Mouse (Mus musculus) liver, embryonic 12.5 days (tissue): ENCODE measurements at regions not wholly inside any gene's neighbourhood (a gene's known extent, or its start where the extent isn't known, plus 50 kb on each side); places are given as distances from the start of the nearest gene placed in this dataset.

Experiments used
- ATAC-seq: fragments of 200-750 bp; cut with Nextera tagmentation; 2 replicates; pipeline ENCODE4 v1.8.0; 2017; ENCODE audit warnings: moderate number of reproducible peaks, mild to moderate bottlenecking, moderate library complexity
- H3K27ac ChIP-seq: fragments of 300-500 bp; sonication (generic); 2 replicates; pipeline ENCODE4 v1.5.1; 2016; ENCODE audit warnings: mild to moderate bottlenecking
- H3K27me3 ChIP-seq: fragments of 300-500 bp; sonication (generic); replicated peaks from 2 replicates; pipeline ENCODE4 v1.6.1; 2016; ENCODE audit warnings: mild to moderate bottlenecking, moderate library complexity
- H3K36me3 ChIP-seq: fragments of 300-500 bp; sonication (generic); 2 replicates; pipeline ENCODE4 v1.6.1; 2016; ENCODE audit warnings: mild to moderate bottlenecking, moderate library complexity
- H3K4me1 ChIP-seq: fragments of 300-500 bp; sonication (generic); 2 replicates; pipeline ENCODE4 v1.6.1; 2016
- H3K4me2 ChIP-seq: fragments of 300-500 bp; sonication (generic); 2 replicates; pipeline ENCODE4 v1.6.1; 2016; ENCODE audit warnings: mild to moderate bottlenecking, moderate library complexity
- H3K4me3 ChIP-seq: fragments of 300-500 bp; sonication (generic); 2 replicates; pipeline ENCODE4 v1.5.1; 2016; ENCODE audit warnings: mild to moderate bottlenecking, moderate library complexity
- H3K9ac ChIP-seq: fragments of 300-500 bp; sonication (generic); 2 replicates; pipeline ENCODE4 v1.6.1; 2016; ENCODE audit warnings: mild to moderate bottlenecking, moderate library complexity
- H3K9me3 ChIP-seq: fragments of 300-500 bp; sonication (generic); replicated peaks from 2 replicates; pipeline ENCODE4 v1.6.1; 2016; ENCODE audit warnings: mild to moderate bottlenecking, moderate library complexity
- WGBS: fragments of 180-500 bp; shearing (Covaris S2); methylation state at CpG from one replicate; pipeline ENCODE4 v1.1.7; 2016; ENCODE audit not compliant: insufficient replicate concordance; 5-methylcytosine and 5-hydroxymethylcytosine counted together

- 71% methylated on average over 4 of the region's 4 CpGs for WGBS
- Histone ChIP-seq H3K4me2 (no peak overlapping the region), H3K9ac (no peak overlapping the region), H3K27me3 (no peaks in the 10 kb centered on the region), H3K27ac (no peak overlapping the region), H3K4me1 (no peaks in the 10 kb centered on the region), H3K4me3 (no peak overlapping the region), H3K9me3 (no peaks in the 10 kb centered on the region), H3K36me3 (no peaks in the 10 kb centered on the region)
- ATAC-seq, result no peak
Observed at GRCm38 (mm10) chr5:28714978-28715377, 247.9 kb upstream of the Shh start.

- H3K27me3 ChIP-seq, result no peaks in the 10 kb centered on the region
- no peak overlapping the region for H3K4me2 ChIP-seq
- H3K9me3 ChIP-seq, result no peaks in the 10 kb centered on the region
- no peak for ATAC-seq
- H3K4me3 ChIP-seq, result no peak overlapping the region
- WGBS, result 40% methylated on average over 4 of the region's 4 CpGs
- no peak overlapping the region for H3K27ac ChIP-seq
- no peaks in the 10 kb centered on the region for H3K4me1 ChIP-seq
- no peaks in the 10 kb centered on the region for H3K36me3 ChIP-seq
- no peak overlapping the region for H3K9ac ChIP-seq
Observed at GRCm38 (mm10) chr5:28710517-28710916, 243.5 kb upstream of the Shh start.

DNA sequence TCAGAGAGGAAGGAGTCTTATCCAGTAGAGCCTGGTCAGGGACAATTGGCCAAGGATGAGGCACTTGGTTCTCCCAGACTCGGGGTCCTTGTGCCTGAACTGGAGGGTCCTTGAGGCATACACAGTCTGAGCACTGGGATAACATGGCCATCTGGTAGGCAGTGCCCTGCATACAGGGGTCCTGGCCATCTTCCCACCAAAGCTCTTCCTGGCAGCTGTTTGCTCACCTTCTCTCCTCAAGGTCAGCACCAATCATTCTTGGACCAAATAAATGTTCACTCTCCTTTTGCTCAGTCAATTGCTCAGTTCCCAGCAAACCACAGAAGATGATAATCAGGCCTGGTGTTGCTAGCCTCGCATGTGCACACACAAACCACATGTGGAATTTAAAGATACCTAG, 242.6 kb upstream of the Shh start:
- H3K4me3 ChIP-seq, result no peak overlapping the region
- no peaks in the 10 kb centered on the region for H3K36me3 ChIP-seq
- no peaks in the 10 kb centered on the region for H3K4me1 ChIP-seq
- H3K4me2 ChIP-seq, result no peak overlapping the region
- H3K9me3 ChIP-seq, result no peaks in the 10 kb centered on the region
- H3K9ac ChIP-seq, result no peak overlapping the region
- ATAC-seq, result no peak
- H3K27me3 ChIP-seq, result no peaks in the 10 kb centered on the region
- 36% methylated on average over 2 of the region's 2 CpGs for WGBS
- no peak overlapping the region for H3K27ac ChIP-seq

DNA sequence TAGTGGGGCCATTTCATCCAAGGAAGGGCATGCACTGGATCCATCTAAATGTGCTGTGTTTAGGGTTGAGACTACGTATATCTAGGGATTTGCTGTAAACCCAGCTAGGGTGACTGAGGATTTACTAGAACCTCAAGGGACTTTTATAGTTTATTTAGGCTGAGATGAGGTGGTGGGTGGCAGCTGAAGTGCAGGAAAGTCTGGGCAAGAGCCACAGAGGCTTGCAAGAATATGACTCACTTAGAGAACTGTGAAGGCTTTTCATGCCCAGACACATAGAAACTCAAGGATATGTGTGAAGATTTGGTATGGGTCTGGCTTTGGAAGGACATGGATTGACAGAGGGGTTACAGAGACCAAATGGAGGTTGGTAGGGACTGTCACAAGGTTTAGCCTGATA, 237.3 kb upstream of the Shh start:
- no peaks in the 10 kb centered on the region for H3K9me3 ChIP-seq
- 62% methylated on average over 1 of the region's 1 CpGs for WGBS
- H3K4me1 ChIP-seq, result no peaks in the 10 kb centered on the region
- H3K27ac ChIP-seq, result no peak overlapping the region
- no peak for ATAC-seq
- no peak overlapping the region for H3K4me3 ChIP-seq
- H3K4me2 ChIP-seq, result no peak overlapping the region
- H3K9ac ChIP-seq, result no peak overlapping the region
- H3K36me3 ChIP-seq, result no peaks in the 10 kb centered on the region
- no peaks in the 10 kb centered on the region for H3K27me3 ChIP-seq

- Histone ChIP-seq H3K4me2 (no peak overlapping the region), H3K36me3 (no peaks in the 10 kb centered on the region), H3K9ac (no peak overlapping the region), H3K9me3 (no peaks in the 10 kb centered on the region), H3K27me3 (no peaks in the 10 kb centered on the region), H3K27ac (no peak overlapping the region), H3K4me3 (no peak overlapping the region), H3K4me1 (no peaks in the 10 kb centered on the region)
- ATAC-seq, result no peak
- 67% methylated on average over 3 of the region's 3 CpGs for WGBS
Observed at GRCm38 (mm10) chr5:28696966-28697365, 229.9 kb upstream of the Shh start.

- Histone ChIP-seq H3K27me3 (no peaks in the 10 kb centered on the region), H3K4me1 (no peaks in the 10 kb centered on the region), H3K4me2 (no peak overlapping the region), H3K36me3 (no peaks in the 10 kb centered on the region), H3K9me3 (no peaks in the 10 kb centered on the region), H3K9ac (no peak overlapping the region), H3K4me3 (no peak overlapping the region), H3K27ac (no peak overlapping the region)
- ATAC-seq, result no peak
- WGBS, result 61% methylated on average over 6 of the region's 6 CpGs
Observed at GRCm38 (mm10) chr5:28690110-28690509, 223.1 kb upstream of the Shh start.

DNA sequence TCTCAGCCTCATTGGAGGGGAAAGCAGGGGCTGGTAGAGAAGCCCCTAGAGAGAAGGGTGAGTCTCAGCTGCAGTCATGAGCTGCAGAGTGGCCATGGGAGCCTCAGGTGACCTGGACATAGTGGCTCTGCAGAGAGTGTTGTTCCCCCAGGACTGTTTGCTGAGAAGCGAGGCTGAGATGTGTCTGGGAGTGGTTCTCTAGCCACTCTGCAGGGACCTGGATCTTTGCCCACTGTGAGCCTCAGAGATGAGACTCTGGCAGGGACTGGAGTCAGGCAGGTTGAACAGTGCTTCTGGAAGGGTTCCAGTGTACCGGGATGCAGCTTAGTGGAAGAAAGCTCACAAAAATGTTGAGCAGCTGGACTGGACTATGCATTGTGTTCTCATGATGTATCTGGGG, 222.6 kb upstream of the Shh start:
- Histone ChIP-seq H3K4me2 (no peak overlapping the region), H3K36me3 (no peaks in the 10 kb centered on the region), H3K4me3 (no peak overlapping the region), H3K9me3 (no peaks in the 10 kb centered on the region), H3K27ac (no peak overlapping the region), H3K4me1 (no peaks in the 10 kb centered on the region), H3K27me3 (no peaks in the 10 kb centered on the region), H3K9ac (no peak overlapping the region)
- no peak for ATAC-seq
- WGBS, result 52% methylated on average over 2 of the region's 2 CpGs

DNA sequence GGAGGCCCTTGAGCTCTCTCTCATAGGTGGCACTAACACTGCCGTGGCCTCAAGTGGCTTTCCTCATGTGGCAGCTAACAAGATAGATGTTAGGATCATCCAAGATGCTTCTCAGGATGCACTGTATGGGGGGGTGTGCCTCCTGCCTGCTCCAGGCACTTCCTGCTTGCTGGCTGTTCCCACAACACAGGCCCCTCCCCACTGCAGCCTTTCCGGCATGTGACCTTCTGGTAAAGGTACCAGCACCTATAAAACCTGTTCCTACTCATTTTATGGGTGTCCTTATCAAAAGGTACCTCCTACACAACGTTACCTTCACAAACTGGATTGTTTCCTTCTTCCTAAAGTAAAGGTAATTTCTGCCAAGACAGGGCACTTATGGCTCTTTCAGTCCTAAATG, 222.1 kb upstream of the Shh start:
- ATAC-seq, result no peak
- Histone ChIP-seq H3K9ac (no peak overlapping the region), H3K9me3 (no peaks in the 10 kb centered on the region), H3K4me1 (no peaks in the 10 kb centered on the region), H3K27ac (no peak overlapping the region), H3K36me3 (no peaks in the 10 kb centered on the region), H3K27me3 (no peaks in the 10 kb centered on the region), H3K4me2 (no peak overlapping the region), H3K4me3 (no peak overlapping the region)
- WGBS, result 52% methylated on average over 3 of the region's 3 CpGs

DNA sequence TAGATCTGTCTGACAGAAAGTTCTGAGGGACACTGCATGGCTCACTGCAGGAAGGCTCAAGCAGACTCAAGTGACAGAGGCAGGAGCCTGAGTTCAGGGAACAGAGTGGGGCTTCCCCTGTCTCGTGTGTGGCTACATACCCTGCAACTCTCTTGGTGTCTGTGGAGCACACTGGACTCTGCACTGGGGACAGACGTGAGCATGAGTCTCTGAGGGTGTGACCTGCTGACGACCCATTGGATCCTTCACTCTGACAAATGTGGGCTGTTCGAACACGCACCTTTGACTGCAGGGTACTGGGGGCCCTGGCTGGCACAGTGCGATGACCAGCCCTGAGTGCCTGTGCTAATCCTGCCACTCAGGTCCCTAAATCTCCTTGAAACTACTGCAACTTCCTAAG, 215.8 kb upstream of the Shh start:
- Histone ChIP-seq H3K27ac (no peak overlapping the region), H3K4me2 (no peak overlapping the region), H3K9ac (no peak overlapping the region), H3K9me3 (no peaks in the 10 kb centered on the region), H3K36me3 (no peaks in the 10 kb centered on the region), H3K4me3 (no peak overlapping the region), H3K27me3 (no peaks in the 10 kb centered on the region), H3K4me1 (no peaks in the 10 kb centered on the region)
- 64% methylated on average over 6 of the region's 6 CpGs for WGBS
- ATAC-seq, result no peak

GRCm38 (mm10) chr5:28680311-28680710, 213.3 kb upstream of the Shh start:
- no peak overlapping the region for H3K4me2 ChIP-seq
- no peaks in the 10 kb centered on the region for H3K9me3 ChIP-seq
- H3K36me3 ChIP-seq, result no peaks in the 10 kb centered on the region
- no peak overlapping the region for H3K27ac ChIP-seq
- no peak overlapping the region for H3K4me3 ChIP-seq
- H3K27me3 ChIP-seq, result no peaks in the 10 kb centered on the region
- ATAC-seq, result no peak
- WGBS, result 78% methylated on average over 1 of the region's 1 CpGs
- no peaks in the 10 kb centered on the region for H3K4me1 ChIP-seq
- no peak overlapping the region for H3K9ac ChIP-seq

DNA sequence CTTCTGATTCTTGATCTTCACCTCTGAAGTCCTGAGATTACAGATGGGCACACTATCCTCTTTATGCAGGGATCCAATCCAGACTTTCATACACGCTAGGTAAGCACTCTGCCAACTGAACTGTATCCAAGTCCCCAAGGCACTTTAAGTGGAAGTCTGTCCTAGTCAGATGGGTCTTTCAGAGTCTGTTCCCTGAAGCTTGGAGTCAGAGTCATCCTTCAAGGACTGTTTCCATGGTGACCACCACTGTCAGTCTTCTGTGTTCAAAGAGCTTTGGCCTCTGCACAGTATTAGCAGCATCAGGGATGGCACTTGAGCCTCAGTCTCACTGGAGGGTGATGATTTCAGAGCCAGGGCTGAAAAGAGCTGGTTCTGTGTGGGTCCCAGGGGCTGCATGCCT, 212.7 kb upstream of the Shh start:
- H3K36me3 ChIP-seq, result no peaks in the 10 kb centered on the region
- ATAC-seq, result no peak
- no peaks in the 10 kb centered on the region for H3K4me1 ChIP-seq
- H3K9ac ChIP-seq, result no peak overlapping the region
- H3K27me3 ChIP-seq, result no peaks in the 10 kb centered on the region
- no peaks in the 10 kb centered on the region for H3K9me3 ChIP-seq
- no peak overlapping the region for H3K27ac ChIP-seq
- WGBS, result 59% methylated on average over 1 of the region's 1 CpGs
- H3K4me3 ChIP-seq, result no peak overlapping the region
- no peak overlapping the region for H3K4me2 ChIP-seq

DNA sequence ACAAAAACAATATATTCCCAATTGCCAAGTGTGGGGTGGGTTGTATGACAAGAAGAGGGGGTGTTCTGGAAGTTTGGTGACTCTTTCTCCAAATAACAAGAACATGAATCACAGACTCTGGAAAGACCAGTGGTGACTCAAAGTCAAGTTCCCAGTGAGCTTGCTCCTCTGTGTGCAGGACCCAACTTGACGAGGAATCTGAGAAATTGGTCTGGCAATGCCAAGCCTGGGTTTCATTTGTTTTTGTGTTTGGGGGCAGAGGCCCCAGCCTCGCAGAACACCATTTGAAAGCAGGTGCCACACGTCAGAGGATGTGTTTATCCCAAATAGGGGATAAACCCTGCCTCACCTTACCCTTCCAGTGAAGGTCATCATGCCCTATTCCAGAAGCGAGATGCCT, 163.1 kb upstream of the Shh start:
- no peaks in the 10 kb centered on the region for H3K9me3 ChIP-seq
- H3K27me3 ChIP-seq, result no peaks in the 10 kb centered on the region
- H3K27ac ChIP-seq, result no peak overlapping the region
- ATAC-seq, result no peak
- H3K4me3 ChIP-seq, result no peak overlapping the region
- no peaks in the 10 kb centered on the region for H3K4me1 ChIP-seq
- WGBS, result 58% methylated on average over 4 of the region's 4 CpGs
- no peak overlapping the region for H3K9ac ChIP-seq
- H3K4me2 ChIP-seq, result no peak overlapping the region
- H3K36me3 ChIP-seq, result no peaks in the 10 kb centered on the region

DNA sequence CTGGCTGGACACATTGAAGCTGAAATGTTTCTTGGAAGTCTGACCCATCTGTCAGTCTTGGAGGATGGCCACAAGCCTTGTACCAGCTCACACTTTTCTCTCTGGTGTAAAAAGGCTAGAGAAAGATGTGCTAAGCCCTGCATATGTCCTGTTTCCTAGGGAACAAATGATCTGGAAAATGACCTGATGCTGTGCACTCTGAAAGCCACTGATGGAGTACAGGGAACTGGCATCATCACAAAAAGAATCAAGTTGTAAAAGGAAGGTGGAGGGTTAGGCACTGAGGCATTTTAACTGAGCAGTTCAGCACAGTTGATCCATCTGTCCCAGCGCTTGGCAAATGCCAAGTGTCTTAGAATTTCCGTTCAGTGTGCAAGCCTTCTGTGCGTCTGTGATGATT, 144.8 kb upstream of the Shh start:
- H3K27ac ChIP-seq, result no peak overlapping the region
- ATAC-seq, result no peak
- no peaks in the 10 kb centered on the region for H3K9me3 ChIP-seq
- 65% methylated on average over 3 of the region's 3 CpGs for WGBS
- H3K9ac ChIP-seq, result no peak overlapping the region
- no peaks in the 10 kb centered on the region for H3K27me3 ChIP-seq
- no peak overlapping the region for H3K4me3 ChIP-seq
- no peaks in the 10 kb centered on the region for H3K36me3 ChIP-seq
- H3K4me1 ChIP-seq, result no peaks in the 10 kb centered on the region
- H3K4me2 ChIP-seq, result no peak overlapping the region
